Mouse (Mus musculus) left cerebral cortex, postnatal 4 days (tissue): Measurements from ENCODE around the gene Spock2. TPM values are rescaled to one million over a fixed set of nuclear protein-coding genes. Genes with fewer than 3 reads are reported as not detected.

ENCODE experiments used
- DNase-seq: peaks from one replicate; pipeline ENCODE4 v3.0.0-alpha.2; 2022
- intact Hi-C: fragments of 180-260 bp; cut with DNase I; formaldehyde crosslinking; loops from one replicate; pipeline ENCODE4 v1.15.1; 2025
- total RNA-seq, 2 experiments: library from RNA; stranded (reverse); gene quantifications; 2 replicates each; pipeline ENCODE4 v1.2.3; 2021

Gene Spock2
- 100 to 1,000 TPM; 312 to 345 TPM for total RNA-seq

DNA sequence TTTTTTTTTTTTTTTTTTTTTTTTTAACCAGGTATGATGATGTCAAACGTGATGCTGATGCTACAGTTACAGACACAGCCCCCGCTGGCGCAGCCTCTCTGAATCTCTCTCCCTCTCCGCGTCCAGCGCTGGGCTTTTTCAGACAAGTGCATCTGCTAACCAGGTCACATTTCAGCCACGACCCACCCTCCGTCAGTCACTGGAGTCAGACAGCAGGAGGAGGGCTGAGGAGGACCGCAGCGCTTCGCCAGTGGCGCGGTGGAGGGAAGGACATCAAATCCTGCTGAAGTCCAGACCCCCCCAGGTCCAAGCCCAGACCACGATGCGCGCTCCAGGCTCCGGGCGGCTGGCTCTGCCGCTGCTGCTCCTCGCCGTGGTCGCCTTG, at the start of gene Spock2:
TSS of gene Spock2 (plus strand) at position 74 of the 385 bp plus-strand sequence.
- peak; percentile 62 for DNase-seq
- intact Hi-C loops: loop anchor here (5.0 to 10.0 kb wide), 2 partner anchors 104 to 211 kb away; partner anchors contain the start of genes Anapc16 and Ascc1

DNA sequence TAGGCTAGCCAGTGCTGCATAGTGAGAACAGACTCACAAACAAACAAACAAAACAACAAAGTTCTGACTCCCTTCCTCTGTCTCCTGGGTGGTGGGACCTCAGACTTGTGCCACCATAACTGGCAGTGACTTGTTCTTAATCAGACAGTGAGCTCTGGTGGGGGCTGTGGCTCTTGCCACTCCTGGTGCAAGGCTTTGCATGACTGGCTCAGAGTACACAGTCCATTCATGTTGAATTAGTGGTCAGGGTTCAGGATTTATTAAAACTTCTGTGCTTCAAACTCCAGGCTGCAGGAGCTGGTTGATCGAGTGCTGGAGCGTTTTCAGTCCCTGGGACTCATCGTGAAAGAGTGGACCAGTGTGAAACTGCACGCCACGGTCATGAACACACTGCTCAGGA, 43.8 kb upstream of the Spock2 start:
- intact Hi-C loops: no loop called here
- DNase-seq: no peak

DNA sequence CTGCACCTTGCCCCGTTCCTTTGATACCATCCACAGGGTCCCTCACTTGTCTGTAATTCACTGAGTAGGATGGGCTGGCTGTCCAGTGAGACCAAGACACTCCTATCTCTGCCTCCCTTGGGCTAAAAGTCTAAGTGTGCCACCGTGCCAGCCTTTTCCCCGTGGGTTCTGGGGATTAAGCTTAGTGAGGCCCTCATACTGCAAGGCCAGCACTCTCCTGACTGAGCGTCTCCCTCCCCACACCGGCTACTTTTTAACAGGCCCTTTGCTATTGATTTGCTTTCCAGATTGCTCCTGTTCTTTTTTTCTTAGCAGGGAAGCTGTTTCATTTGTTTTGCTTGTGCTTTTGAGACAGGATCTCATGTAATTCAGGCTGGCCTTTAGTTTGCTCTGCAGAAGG, 43.1 kb upstream of the Spock2 start:
- no peak for DNase-seq
- intact Hi-C loops: no loop called here

GRCm38 (mm10) chr10:60066524-60066923, 39.5 kb upstream of the Spock2 start:
- DNase-seq: peak; percentile 32
- intact Hi-C loops: no loop called here

DNA sequence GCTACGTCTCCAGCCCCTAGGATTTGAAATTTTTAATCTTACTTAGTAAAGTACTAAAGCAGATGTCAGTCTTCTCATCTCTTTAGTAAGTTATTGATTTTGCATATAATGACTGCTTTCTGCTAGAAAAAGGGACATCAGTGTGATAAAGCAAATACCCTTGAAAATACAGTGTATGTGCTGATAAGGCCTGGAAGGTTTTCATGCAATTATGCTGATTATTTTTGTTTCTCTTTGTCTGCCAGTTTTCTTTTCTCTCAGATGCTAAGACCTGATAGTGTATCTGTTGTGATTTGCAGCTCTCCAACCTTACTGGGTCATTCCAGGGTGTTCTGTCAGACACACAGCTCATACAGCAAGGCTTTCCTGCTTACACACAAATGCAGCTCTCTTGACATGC, 30.9 kb upstream of the Spock2 start:
- DNase-seq: no peak
- intact Hi-C loops: no loop called here

DNA sequence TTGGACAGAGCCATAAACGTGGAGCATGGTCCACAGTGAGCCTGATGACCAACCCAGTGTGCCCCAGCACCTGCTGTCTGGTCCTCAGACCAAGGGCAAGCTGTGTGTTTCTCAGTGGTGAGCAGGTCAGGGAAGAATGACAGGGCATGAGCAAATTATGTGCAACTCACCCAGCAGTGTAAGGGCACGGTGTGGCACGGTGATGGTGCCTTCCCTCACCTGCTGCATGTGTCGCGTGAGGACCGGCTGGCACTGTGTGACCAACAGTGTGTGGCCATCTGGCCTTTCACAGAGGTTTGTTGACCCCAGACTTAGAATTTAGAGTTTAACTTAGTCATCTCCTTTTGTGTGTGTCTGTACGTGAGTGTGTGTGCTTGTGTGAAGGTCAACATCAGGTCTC, 28.8 kb upstream of the Spock2 start:
- intact Hi-C loops: no loop called here
- no peak for DNase-seq

DNA sequence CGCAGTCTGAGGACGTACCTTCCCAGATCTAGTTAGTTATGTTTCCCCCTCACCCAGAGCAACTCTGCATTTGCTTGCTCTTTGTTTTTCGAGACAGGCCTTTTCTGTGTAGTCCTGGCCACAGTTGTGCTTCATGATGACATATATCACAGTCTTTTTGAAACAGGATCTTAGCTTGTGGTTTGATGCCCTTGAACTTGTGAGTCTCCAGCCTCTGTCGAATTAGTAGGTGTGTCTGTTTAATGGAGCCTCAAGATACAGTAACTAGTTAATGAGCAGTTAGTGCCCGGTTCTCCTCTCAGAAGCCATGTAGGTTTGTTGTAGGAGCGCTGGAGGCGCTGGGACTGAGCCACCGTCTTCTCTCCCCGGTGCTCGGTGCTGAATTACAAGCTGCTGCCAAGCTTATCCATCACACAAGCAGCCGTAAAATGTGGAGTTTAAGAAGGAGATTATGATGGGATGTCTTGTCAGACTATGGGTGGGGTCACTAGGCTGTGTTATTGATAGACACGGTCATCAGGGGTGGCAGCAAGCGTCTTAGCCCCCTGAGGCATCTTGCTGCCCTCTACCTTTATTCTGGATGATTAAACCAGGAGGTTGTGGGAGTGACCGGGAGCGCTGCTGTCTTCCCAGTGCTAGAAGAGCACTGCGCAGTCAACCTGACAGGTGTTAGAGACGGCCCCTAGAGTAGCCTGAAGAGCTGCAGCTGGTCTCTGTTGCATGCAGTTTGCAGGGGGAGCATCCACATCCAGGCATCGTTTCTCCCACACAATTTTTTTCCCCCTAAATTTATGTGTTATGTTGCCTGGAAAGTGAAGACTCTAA, 28.1 kb upstream of the Spock2 start:
- DNase-seq: no peak
- intact Hi-C loops: no loop called here

GRCm38 (mm10) chr10:60078561-60078917, 27.5 kb upstream of the Spock2 start:
- intact Hi-C loops: no loop called here
- DNase-seq: peak; percentile 71

GRCm38 (mm10) chr10:60080171-60080570, 25.8 kb upstream of the Spock2 start:
- intact Hi-C loops: no loop called here
- no peak for DNase-seq

DNA sequence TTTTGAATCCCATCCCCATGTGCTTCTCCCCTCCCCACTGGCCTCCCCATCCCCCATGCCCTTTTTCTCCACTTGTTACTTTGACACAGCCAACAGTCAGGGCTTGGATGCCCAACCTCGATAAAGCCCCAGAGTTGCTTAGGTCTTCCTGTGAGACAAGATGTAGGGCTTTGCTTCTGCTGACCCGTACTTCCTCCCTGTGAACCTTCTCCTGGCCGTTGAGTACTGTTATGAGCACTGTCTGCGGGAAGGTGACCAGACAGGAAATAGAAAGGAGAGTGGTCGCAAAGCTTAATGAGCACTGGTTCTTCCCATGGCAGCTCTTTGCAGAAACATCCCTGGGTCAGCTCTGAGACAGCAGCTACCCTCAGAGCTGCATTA, 25.4 kb upstream of the Spock2 start:
- DNase-seq: no peak

GRCm38 (mm10) chr10:60080982-60081825, 24.8 kb upstream of the Spock2 start:
- DNase-seq: peak; percentile 58
- intact Hi-C loops: no loop called here

More for the DNA sequence above, 25.4 kb upstream of the Spock2 start:
- intact Hi-C loops: no loop called here

DNA sequence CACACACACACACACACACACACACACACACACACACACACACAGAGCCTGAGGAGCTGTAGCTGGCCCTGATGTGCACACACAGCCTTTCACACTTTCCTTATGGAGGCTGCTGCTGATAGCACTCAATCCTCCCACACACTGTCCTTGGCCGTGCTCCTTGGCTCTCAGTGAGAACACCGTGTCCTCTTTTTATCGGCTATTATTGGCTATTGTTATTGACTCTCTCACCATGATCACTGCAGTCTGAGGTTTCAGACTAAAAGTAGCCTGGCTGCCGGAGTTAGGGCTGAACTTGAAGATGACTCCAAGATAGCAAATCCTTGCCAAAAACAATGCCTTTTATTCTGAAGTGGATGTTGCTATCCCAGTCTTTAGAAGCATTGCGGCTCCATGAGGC, 24.1 kb upstream of the Spock2 start:
- no peak for DNase-seq
- intact Hi-C loops: no loop called here

DNA sequence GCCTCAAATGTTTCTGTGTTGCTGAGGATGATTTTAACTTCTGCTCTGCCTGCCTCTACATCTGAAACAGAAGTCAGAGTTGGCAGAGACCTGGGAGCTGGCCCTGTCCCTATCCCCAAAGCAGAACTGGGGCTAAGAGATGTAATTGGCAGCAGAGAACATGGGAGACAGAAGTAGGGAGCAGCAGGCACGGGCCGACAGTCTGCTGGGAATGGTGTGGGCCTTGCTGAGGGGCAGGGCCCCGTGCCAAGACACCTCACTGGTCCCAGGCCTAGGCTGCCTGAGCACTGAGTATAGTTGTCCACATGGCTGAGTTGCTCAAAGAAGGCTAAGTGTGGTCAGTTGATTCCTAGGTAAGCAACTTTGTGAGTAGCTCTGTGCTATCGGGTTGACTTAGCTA, 22.0 kb upstream of the Spock2 start:
- DNase-seq: peak; percentile 55
- intact Hi-C loops: no loop called here

GRCm38 (mm10) chr10:60092311-60092710, 13.7 kb upstream of the Spock2 start:
- intact Hi-C loops: no loop called here
- no peak for DNase-seq

DNA sequence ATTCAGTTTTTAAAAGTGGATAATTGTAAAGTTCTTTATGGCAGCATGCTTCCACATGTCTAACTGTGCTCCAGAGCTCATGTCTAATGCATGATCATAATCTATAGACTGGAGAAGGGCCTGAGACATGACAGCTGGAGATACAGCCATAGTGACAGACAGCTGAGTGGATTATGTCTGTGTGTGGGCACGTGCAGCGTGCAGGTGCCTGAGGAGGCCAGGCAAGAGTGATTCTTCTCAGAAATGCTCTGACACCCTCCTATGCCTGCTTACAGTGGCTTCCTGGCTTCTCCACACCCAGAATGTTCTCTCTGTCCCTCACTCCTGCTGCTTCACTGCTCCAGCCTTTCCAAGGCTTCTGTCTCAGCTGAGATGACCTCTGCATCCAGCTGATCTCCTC, 12.3 kb upstream of the Spock2 start:
- no peak for DNase-seq
- intact Hi-C loops: no loop called here

GRCm38 (mm10) chr10:60095558-60095957, 10.5 kb upstream of the Spock2 start:
- intact Hi-C loops: no loop called here
- no peak for DNase-seq

- intact Hi-C loops: no loop called here
- DNase-seq: no peak
Measured at GRCm38 (mm10) chr10:60096302-60096701, 9.7 kb upstream of the Spock2 start.

DNA sequence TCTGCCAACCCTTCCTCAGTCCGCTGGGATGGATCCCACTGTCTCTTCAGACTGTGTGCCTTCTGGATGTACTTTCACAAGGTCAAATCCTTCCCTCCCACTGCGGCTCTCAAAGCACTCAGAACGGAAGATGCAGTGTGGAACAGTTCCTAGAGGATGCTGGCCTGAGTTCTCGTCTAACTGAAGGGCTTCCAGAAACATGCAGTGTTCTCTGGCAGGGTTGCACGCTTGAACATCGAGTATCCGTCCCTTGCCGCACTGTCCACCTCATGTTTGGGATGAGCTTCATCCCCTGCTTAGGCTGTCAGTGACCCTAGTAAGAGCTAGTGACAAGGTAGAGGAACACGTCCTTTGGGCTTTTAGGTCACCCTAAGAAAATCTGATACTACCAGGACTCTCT, 8.9 kb upstream of the Spock2 start:
- DNase-seq: no peak
- intact Hi-C loops: no loop called here

- DNase-seq: no peak
- intact Hi-C loops: no loop called here
Measured at GRCm38 (mm10) chr10:60097774-60098173, 8.2 kb upstream of the Spock2 start.

DNA sequence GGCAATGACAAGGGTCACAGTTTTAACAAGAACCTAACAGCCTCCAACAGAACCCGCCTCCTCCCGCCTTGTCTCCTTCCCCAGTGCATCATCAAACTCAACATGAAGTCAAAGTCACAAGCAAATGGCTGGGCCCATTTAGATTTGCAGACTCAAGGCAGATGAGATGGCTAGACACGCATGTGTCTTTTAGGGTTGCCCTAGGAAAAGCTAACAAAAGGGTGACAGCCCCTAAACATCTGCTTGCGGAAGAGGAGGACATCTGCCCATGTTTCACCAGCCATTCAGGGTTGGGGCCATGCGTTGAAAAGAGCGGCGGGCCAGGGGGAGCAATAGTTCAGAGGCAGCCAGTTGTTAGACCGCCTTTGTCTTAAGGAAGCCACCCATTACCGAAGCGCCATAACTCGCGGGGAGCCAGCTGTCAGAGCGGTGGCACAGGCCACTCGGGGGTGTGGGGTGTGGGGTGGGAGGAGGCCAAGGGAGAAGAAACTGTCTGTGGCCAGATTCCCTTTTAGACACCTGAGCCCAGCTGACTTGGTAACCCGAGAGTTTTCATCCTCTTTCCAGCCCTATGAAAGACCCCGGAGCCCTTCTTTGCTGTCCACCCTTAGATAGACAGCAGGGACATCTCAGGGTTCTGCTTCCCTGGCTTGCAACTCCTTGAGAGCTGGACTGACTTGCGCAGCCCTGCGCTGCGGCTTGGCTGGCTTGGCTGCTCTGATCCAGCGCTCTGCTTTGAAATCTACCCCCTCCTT, 451 bp upstream of the Spock2 start:
- intact Hi-C loops: loop anchor here (5.0 to 10.0 kb wide), 2 partner anchors 103 to 211 kb away; partner anchors contain the start of genes Anapc16 and Ascc1

More for the DNA sequence above, 451 bp upstream of the Spock2 start:
- no peak for DNase-seq
